Mouse (Mus musculus) regulatory T cell (primary cell): ENCODE results near the gene Zfp213.
"Not testable (repeated sequence)": the region's sequence is repeated elsewhere in the genome, so short reads cannot be mapped to it uniquely, and the experiment has no call there.

ENCODE experiments used
- in situ Hi-C: fragments of 300-600 bp; cut with MboI, MseI; formaldehyde crosslinking; loops from one replicate; pipeline ENCODE4 v1.15.1; 2025; ENCODE audit warnings: high pct_unique_total_duplicates

The Zfp213 gene

DNA sequence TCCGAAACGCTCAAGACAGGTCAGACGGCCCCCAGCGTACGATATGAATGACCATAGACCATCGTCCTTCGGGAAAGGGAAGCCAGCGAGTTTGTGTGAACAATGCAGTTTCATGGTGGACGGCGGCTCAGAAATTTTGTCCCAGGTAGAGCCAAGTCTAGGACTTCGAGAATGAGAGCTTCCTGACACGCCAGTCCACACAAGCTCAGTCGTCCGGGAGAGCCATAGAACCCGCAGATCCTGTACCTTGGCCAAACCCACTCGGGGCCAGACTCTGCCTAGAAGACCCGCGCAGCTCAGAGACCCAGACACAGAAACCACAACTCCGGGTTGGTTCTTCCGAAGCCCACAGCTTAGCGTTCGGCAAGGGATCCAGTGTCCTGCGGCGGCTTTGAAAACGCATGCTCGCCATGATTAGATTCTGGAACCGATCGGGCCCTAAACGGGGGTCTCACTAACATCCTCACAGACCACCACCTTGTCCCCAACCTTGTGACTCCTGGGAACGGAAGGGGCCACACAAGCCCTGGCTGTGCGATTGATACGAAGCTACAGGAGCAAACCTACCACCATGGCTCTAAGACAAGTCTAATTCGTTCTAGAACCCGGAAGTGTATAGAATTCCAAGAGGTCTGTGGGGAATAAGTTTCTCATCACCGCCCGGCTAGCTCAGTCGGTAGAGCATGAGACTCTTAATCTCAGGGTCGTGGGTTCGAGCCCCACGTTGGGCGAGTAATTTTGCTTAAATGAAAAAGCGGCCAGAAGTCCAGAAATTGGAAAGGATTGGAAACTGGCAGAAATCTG, 17.1 kb downstream of the Zfp213 start:
- in situ Hi-C loops: loop anchor here (10.0 kb wide), 1 partner anchor 62 kb away; no protein-coding TSS in a partner anchor

DNA sequence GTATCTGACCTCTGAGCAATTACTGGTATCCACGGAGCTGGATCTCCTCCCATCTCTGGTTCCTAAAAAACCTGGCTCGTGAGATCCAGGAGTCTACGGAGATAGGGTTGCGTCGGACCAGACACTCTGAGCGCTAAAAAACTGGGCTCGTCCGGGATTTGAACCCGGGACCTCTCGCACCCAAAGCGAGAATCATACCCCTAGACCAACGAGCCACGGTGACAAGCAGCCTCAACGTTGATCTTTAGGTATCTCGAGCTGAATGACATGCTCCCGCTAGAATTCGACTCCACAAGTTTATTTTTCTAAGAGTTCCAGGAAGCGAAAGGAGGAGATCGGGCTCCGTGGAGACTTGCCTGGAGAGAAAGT, 17.7 kb downstream of the Zfp213 start:
- in situ Hi-C loops: loop anchor here (10.0 kb wide), 1 partner anchor 62 kb away; no protein-coding TSS in a partner anchor

DNA sequence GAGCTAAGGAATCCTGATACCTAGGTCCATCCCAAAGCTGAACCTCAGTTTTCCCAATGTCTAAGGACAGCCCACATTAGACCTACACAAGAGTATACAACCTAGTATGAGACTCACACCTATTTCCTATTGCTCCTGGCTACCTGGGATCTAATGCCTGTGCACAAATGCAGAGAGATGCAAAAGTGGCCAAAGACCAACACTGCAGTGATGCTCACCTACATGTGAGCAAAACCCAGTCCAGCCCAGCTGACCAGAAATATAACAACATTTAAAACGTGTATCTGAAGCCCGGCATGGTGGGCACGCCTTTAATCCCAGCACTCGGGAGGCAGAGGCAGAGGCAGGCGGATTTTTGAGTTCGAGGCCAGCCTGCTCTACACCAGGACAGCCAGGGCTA, 18.2 kb downstream of the Zfp213 start:
- in situ Hi-C loops: loop anchor here (10.0 kb wide), 1 partner anchor 61 kb away; no protein-coding TSS in a partner anchor

DNA sequence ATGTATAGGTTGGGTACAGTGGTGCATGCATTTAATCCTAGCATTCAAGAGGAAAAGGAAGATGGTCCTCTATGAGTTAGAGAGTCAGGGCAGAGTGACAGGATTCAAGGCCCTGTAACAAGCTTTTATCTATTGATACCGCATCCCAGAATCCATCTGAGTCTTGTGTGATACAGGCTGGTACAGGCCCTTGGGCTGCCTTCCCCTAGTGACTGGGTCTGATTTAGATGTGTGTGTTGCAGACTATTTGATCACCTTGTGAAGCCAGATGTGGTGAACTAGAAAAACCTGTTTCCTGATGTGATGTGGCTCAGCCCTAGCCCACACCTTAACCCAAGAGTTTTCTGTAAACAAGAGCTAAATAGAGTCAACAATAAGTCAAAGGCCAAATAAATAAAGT, 19.3 kb downstream of the Zfp213 start:
- in situ Hi-C loops: loop anchor here (10.0 kb wide), 1 partner anchor 60 kb away; no protein-coding TSS in a partner anchor

DNA sequence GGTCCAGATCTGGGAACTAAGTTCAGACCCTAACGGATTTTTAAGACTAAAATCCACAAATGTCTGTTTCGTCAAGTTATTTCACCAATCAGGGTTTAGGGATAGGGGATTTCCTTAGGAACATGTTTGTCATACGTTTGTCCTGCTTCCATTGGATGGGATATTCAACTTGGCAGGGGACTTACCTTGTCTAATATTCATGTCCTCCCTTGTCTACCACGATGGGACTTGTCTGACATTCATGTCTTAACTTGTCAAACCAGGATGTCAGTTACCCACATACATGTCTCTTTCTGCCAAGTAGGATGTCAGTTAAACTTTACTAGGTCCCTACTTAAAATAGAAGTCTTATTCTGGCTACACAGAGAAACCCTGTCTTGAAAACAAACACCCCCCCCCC, 20.1 kb downstream of the Zfp213 start:
- in situ Hi-C loops: loop anchor here (10.0 kb wide), 1 partner anchor 59 kb away; no protein-coding TSS in a partner anchor

DNA sequence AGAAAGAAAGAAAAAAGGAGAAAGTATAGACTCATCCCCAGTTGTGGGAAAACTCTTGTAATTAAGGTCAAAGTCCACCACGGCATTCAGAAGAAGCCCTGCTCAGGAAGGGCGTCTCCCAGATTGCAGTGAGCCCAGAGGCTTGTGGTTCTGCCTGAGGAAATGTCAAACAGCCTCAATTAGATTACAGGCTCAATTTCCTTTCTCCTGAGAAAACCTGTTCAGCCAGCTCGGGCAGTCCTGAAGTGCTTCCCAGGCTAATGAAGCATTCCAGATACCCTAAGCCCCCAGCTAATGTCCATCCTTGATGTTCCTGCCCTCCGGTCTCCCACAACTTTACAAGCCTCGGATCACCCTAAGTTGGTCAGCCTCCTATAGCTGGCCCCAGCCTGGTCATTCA, 20.7 kb downstream of the Zfp213 start:
- in situ Hi-C loops: loop anchor here (10.0 kb wide), 1 partner anchor 59 kb away; no protein-coding TSS in a partner anchor

DNA sequence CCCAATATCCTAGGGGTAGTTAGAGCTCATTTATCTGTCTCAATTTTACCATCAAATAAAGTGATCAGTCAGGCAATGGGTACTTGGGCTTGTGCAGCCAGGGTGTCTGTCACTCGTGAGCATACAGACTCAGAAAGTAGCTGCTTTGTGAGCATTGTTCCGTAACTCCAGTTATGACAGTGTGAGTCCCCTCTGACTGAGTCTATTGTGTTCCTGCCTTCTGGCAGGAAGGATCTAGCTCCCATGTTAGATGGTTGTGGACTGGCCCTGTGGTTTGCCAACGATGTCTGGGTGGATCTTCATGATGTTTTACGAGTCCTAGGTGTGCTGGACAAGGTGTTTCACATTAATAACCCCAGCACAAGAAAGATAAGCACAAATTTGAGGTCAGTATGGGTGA, 21.2 kb downstream of the Zfp213 start:
- in situ Hi-C loops: loop anchor here (10.0 kb wide), 1 partner anchor 58 kb away; no protein-coding TSS in a partner anchor

DNA sequence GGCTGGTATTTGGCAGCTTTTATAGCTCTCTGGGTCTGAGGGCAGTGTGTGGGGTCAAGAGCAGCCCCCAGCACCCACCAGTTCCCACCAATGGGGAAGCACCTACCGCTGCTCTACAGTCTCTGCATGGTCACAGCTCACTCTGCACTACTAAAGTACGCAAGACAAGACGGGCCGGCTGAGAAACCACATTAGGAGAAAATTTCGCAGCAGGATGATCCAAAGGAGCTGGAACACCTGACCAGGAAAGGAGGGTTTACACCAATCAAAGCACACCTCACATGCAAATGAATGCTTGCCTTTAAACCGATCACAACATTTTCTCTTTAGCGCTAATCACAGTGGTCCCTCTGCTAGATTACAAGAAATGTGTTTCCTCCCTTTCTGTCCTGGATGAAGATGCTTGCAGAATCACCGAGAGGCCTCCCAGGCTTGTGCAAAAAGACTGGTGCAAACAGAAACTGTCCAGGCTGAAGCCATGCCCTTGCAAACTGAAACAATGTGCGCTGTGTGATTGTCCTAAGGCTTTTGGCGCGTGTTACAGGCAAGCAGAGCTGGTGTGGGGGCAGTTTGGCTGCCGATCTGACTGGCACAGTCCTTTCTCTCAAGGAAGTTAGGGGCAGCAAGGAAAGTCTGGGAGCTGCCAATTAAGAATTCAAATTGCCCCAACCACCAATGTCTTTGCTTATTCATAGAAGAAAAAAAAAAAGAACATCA, 21.9 kb downstream of the Zfp213 start:
- in situ Hi-C loops: loop anchor here (10.0 kb wide), 1 partner anchor 57 kb away; no protein-coding TSS in a partner anchor

DNA sequence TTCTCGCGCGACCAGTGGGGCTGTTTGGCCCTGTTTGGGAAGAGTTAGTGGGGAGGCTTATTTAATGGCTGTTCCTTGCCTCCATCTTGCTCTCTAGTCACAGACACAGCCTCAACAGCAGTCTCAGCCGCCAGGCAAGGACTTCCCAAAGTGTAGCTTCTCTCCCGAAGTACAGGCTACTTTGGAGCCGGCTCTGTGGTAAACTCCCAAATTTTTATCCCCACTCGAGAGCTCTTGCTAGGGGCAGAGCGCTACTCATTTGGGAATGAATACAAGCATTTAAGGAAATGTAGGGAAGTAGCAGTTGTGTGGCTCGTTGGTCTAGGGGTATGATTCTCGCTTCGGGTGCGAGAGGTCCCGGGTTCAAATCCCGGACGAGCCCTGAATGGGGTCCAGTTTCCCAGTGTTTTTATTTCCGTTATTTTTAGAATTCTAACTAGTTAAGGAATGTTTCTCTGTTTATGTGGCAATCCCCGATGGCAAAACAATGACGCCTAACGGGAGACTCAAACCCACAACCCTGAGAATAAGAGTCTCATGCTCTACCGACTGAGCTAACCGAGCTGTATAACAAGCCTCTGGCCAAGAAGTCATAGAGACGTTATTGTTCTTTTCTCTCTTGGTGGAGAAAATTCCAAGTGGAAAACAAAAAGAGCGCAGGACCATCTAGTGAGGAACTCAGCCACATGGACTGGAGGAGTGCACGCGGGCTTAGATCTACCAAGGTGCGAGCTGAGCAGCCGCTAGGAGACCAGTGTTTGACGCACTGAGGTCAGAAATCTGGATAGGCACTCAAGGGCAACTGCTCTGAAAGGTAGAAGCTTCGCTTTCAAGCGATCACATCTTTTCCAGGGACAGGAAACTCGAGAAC, 23.2 kb downstream of the Zfp213 start:
- in situ Hi-C loops: loop anchor here (10.0 kb wide), 1 partner anchor 56 kb away; no protein-coding TSS in a partner anchor

DNA sequence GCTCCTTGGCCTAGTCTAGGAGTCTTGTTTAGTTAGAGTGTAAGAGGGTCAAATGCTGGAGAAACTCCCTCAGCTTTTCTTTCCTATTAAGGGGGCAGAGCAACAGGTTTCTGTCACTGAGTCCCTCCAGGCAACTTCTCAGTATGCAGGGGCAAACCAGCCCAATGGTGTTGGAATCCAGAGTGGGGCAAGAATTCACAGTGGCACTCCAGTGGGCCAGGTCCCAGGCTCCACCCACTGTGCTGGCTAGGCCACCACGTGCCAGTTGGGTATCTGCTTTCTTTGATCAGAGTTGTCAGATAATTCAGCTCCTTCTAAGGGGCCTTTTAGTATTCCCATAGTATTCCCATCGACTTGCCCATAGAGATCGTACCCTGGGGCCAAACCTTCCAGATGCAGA, 23.9 kb downstream of the Zfp213 start:
- in situ Hi-C loops: loop anchor here (10.0 kb wide), 1 partner anchor 55 kb away; no protein-coding TSS in a partner anchor

DNA sequence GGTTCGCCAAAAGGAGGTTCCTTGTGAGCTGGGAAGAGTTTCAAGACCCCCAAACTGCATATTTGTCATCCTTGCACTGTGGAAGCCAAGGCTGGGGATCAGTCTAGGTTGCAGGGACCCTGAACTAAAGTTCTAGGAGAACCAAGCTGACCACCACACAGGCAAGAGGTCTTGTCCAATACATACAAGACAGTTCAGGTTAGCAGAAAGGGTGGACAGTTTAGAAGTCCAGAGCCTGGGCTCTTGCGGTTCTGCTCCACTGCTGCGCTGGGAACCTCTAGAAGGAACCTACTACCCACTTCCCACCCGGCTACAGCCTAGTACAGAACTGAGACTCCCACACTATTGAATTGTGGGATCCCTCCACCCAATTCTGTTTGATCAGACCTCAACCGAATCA, 24.4 kb downstream of the Zfp213 start:
- in situ Hi-C loops: loop anchor here (10.0 kb wide), 1 partner anchor 55 kb away; no protein-coding TSS in a partner anchor

DNA sequence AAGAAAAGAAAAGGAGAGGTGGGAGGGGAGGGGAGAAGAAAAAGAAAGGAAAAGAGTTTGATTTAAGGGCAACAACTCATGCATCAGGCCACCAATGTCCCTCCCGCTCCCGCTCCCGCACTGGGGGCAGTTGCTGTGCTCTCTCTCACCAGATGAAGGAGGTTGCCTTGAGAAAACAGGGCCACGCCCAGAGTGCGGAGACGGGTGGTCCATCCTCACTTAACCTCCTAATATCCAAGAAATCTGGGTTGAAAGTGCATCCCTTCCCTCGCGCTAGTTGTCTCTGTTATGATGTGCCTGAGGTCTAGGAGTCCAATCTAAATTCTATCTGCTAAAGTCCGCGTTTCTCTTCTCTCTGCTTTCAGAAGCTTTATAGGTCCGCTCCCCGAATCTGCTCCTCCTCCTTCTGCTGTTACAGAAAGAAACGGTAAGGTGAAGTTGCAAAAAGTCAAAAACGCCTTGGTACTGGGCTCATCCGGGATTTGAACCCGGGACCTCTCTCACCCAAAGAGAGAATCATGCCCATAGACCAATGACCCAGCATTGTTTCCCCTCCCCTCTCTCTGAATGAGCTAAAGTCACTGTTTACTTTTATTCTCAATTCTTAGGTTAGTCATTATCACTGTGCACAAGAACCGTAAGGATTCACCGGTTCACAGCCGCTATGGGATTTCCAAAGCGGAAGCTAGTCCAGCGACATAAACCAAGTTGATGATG, 25.6 kb downstream of the Zfp213 start:
- in situ Hi-C loops: no loop called here

DNA sequence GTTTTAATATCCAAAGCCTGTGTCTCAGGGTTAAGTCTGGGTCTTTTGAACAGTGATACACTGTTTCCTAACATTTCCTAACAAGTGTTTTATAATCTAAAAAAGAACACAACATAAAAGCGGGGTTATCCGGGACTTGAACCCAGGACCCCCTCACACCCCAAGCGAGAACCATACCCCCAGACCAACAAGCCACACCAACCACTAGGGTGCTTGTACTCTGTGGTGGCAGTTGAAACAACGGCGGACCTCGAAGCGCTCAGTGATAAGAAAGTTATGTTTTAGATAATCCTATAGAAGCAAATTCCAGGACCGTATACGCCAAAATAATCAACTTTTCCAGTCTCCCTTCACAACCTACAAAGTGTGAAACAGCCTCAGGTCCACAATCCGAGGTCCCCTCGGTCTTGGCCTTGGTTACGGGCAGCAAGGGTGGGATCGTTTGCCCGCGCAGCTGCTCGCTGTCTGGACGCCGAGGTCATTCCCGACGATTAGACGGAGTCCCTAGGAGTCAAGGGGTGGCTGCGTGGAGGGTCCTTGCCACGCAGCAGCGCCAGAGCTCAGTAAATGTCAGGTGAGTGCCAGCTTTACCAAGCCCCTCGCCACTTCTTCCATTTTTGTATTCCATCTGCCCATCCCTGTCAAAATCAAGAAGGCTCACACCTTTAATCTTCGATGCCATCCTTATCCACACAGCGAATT, 26.3 kb downstream of the Zfp213 start:
- in situ Hi-C loops: no loop called here

DNA sequence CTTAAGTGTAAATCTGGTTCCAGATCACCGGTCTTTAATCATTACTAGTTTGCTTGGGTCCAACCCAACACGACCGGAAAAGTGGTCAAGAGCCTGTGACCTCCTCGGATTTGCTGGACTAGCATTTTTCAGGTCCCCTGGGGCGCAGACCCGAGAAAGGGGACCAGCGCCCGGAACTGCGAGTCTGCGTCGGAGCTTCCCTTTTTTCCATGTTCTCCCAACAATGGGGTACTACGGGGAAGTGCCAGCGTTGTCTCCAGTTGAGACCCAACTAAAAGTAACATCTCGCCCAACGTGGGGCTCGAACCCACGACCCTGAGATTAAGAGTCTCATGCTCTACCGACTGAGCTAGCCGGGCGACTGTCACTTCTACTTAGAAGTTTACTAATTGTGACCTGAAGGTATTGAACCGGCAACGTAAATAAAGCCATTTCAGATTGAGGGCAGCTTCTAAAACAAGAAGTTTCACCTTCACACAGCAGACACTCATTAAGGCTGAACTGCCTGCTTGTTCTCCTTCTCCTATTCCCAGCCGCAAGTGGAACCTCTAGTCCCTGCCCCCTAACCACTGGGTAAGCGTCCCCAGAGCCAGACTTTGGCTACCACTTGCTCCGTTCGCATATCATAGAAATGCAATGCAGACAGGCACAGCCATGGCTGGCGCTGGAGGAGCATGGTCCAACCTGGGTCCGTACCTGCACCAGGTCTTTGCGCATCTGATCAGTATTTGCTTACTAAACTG, 28.8 kb downstream of the Zfp213 start:
- in situ Hi-C loops: not testable (repeated sequence)

DNA sequence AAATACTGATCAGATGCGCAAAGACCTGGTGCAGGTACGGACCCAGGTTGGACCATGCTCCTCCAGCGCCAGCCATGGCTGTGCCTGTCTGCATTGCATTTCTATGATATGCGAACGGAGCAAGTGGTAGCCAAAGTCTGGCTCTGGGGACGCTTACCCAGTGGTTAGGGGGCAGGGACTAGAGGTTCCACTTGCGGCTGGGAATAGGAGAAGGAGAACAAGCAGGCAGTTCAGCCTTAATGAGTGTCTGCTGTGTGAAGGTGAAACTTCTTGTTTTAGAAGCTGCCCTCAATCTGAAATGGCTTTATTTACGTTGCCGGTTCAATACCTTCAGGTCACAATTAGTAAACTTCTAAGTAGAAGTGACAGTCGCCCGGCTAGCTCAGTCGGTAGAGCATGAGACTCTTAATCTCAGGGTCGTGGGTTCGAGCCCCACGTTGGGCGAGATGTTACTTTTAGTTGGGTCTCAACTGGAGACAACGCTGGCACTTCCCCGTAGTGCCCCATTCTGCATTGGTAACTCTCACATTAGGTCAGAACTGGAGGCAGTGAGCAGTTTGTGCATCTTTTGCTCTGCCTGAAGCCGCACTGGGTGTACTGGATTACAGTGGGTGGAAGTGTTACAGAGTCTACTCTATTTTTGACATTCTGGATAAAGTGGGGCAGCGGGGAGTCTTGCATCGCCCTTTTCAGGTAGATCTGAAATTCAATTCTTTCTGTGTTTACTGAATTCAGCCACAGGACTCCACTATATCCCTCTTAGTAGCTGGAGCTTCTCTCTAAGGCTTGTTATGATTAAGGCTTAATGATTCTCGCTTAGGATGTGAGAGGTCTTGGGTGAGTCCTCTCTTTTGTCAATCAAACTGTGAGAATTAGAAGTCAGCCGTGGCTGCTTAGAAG, 30.2 kb downstream of the Zfp213 start:
- in situ Hi-C loops: not testable (repeated sequence)

DNA sequence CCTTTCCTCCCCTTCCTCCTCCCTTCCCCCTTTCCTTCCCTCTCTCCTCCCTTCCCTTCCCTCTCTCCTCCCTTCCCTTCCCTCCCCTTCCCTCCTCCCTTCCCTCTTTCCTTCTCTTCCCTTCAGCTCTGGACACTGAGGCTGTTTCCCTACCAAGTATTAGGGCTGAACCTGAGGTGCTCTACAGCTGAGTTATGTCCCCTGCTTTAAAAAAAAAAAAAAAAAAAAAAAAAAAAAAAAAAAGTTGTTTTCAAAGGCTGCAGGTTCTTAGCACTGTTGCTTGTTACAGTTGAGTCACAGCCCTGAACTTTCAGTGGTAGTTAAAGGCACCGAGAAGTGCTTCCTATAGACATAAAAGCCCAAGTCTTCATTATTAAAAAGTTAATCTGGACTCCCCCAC, 32.6 kb downstream of the Zfp213 start:
- in situ Hi-C loops: not testable (repeated sequence)

DNA sequence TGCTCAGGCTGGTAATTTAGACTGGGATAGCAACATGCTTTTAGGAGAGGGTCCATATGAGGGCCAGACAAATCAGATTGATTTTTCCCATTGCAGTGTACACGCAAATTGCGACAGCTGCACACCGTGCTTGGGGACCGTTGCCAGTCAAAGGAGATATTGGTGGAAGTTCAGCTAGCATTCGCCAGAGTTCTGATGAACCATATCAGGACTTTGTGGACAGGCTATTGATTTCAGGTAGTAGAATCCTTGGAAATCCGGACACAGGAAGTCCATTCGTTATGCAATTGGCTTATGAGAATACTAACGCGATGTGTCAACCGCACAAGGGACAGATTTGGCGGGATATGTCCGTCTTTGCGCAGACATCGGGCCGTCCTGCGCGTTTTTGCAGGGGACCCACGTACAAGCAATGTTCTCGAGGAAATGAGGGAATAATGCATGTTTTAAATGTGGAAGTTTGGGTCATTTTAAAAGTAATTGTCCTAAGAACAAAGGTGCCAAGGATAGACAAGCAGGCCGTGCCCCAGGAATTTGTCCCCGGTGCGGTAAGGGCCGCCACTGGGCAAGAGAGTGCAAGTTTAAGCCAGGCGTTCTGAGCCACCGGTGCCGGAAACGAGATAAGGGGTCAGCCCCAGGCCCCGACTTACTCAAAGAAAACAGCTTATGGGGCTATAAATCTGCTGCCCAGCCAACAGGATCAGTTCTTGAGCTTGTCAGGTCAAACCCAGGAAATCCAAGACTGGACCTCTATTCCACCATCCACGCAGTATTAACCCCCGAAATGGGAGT, 40.9 kb downstream of the Zfp213 start:
- in situ Hi-C loops: loop anchor here (5.0 kb wide), 2 partner anchors 61 to 641 kb away; no protein-coding TSS in a partner anchor
